Mouse (Mus musculus) left cerebral cortex, adult 2 months (tissue): Measurements from ENCODE around the gene Plbd2. TPM values are rescaled to one million over a fixed set of nuclear protein-coding genes. Genes with fewer than 3 reads are reported as not detected.
A peak's percentile ranks its signal among the peaks of the same experiment; 100 is the strongest.

Source experiments
- DNase-seq, 2 experiments: peaks; one replicate each; pipeline ENCODE4 v3.0.0; 2021 to 2022; ENCODE audit warnings: low spot score in 2 of 2, mixed read lengths in 1 of 2; ENCODE audit errors: extremely low spot score in 1 of 2
- H3K27ac ChIP-seq: fragments of 200-600 bp; 2 replicates; pipeline ENCODE4 v1.8.1; 2022
- H3K4me3 ChIP-seq: fragments of 200-600 bp; 2 replicates; pipeline ENCODE4 v1.8.1; 2022
- CTCF ChIP-seq: fragments of 200-600 bp; IDR thresholded peaks from 2 replicates; pipeline ENCODE4 v1.8.1; 2022; ENCODE audit warnings: antibody characterized with exemption, mild to moderate bottlenecking, moderate library complexity
- intact Hi-C: fragments of 180-260 bp; cut with DNase I; formaldehyde crosslinking; loops from one replicate; pipeline ENCODE4 v1.15.1; 2025
- total RNA-seq, 2 experiments: library from RNA; stranded (reverse); gene quantifications; 2 replicates each; pipeline ENCODE4 v1.2.3; 2021

Gene Plbd2
- total RNA-seq, 2 experiments from 2014 or later = 60.6 to 61.7 TPM

DNA sequence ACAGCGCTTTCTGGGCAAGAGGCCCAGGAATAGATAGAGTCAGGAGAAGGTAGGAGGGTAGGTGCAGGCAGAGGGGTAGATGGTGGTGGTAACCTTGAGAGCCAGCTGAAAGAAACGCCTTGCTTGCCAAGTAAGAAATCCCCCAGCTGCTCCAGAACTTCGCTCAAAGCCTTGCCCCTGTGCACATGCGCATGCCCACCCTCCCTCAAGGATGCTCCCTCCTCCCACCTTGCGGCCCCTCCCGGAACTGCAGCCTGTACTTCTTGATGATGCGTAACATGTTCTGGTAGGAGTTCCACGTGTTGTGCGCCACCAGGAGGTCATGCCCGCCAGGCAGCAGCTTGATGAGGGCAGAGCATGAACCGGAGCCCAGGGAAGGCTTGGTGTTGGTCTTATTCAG is 11.0 kb downstream of the Plbd2 start:
- Histone ChIP-seq H3K4me3 (no peak overlapping the region), H3K27ac (no peak overlapping the region)
- peak; percentile 47 for TF ChIP-seq CTCF
- intact Hi-C loops = no loop called here
- no peak for DNase-seq

DNA sequence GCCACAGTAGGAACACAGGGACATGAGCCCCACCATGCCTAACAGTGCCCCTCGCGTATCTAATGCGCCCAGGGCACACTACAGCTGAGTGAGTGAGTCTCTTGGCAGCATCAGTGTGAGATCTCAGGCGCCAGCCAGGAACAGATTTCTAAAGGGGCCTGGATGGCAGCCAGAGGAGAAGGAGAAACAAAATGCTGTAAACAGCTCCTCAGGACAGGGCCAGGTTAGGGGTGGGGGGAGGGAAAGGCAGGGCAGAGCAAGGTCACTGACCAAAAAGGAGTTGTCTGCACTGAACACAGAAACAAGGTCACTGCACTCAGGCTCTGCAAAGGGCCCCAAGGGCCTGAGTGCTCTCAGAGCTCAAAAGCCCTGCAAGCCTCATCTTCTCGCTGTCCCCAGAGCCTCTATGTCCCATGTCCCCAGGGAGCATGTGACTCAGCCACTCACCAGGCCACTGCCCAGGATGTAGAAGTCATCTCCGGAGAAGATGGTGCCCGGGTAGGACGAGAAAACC is 12.7 kb downstream of the Plbd2 start:
- Histone ChIP-seq H3K27ac (peak overlapping the region; percentile 55), H3K4me3 (no peak overlapping the region)
- DNase-seq = peak in 1 of 2 experiments; percentile 47
- no peak for TF ChIP-seq CTCF
- intact Hi-C loops = no loop called here

DNA sequence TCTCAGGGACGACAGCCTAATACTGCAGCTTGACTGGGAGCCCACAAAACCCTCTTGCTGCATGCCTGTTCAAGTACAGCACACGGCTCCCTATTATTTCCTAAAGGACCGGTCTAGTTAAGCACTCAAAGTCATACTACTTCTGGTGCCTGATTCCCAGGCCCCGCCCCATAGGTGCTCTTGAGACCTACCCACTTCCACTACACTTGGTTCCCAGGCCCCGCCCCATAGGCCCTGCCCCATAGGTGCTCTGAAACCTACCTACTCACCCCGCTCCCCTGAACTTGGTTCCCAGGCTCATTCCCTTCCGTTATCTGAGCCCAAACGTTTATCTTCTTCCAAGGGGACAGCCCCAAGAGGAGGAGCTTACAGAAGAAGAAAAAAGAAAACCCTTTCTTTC is 15.6 kb downstream of the Plbd2 start:
- DNase-seq = no peak
- no peak for TF ChIP-seq CTCF
- Histone ChIP-seq H3K27ac (no peak overlapping the region), H3K4me3 (no peak overlapping the region)
- intact Hi-C loops = no loop called here

DNA sequence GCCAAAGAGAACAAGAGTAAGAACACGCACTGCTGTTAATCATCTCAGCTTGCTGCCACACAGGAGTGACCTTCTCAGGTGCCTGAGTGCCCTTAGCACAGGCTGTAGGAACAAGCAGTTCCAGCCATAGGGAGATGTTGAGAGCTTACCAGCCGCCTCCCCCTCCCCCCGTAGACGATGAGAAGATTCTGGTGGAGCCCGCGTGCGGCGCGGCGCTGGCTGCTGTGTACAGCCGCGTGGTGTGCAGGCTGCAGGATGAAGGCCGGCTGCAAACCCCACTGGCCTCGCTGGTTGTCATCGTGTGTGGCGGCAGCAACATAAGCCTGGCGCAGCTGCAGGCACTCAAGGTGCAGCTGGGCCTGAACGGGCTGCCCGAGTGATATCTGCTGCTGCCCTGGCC is 20.0 kb downstream of the Plbd2 start:
- TF ChIP-seq CTCF = no peak

DNA sequence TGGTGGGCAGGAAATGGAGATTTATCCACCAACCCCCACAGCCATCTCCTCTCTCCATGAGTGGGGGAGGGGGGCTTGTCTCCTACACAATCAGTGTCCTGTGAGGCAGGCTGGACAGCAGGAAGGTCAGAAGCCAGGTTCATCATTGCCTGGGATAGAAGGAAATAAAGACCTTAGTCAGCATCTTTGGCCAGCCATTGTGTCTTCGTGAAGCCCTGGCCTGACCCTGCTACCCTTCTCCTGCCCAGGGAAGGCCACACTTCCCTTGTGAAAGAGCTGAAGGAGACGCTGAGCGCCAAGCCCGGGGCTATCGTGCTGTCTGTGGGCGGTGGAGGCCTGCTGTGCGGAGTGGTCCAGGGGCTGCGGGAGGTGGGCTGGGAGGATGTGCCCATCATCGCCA is 22.2 kb downstream of the Plbd2 start:
- no peak for DNase-seq
- TF ChIP-seq CTCF = no peak
- intact Hi-C loops = no loop called here

More for the DNA sequence above, 20.0 kb downstream of the Plbd2 start:
- Histone ChIP-seq H3K27ac (no peak overlapping the region), H3K4me3 (no peak overlapping the region)
- no peak for DNase-seq
- intact Hi-C loops = no loop called here

DNA sequence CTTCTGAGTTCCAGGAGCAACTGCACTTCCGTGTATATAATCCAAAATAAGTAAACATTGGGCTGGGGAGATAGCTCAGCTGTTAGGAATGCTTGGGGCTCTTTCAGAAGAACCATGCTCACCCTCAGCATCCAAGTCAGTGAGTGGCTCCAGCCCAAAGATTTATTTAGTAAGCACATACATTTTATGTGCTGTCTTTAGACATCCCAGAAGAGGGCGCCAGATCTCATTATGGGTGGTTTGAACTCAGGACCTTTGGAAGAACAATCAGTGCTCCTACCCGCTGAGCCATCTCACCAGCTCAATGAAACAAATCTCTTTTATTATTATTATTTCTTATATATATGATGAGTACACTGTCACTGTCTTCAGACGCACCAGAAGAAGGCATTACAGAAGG is 23.9 kb downstream of the Plbd2 start:
- intact Hi-C loops = no loop called here
- TF ChIP-seq CTCF = peak; percentile 39
- Histone ChIP-seq H3K27ac (no peak overlapping the region), H3K4me3 (no peak overlapping the region)
- DNase-seq = no peak

More for the DNA sequence above, 22.2 kb downstream of the Plbd2 start:
- Histone ChIP-seq H3K4me3 (no peak overlapping the region), H3K27ac (no peak overlapping the region)

DNA sequence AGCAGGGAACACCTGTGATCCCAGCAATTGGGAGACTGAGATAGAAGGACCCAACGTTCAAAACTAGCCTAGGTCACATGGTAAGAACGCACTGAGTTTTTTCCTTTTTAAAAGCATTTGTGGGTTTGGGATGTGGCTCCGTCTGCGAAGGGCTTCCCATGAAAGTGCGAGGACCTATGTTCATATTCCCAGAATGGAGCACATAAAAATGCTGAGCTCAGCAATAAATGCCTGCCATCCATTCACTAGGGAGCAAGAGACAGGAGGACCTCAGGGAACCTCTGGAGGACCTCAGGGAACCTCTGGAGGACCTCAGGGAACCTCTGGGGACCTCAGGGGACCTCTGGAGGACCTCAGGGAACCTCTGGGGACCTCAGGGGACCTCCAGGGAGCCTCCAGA is 25.4 kb downstream of the Plbd2 start:
- DNase-seq = no peak
- TF ChIP-seq CTCF = no peak
- H3K4me3 ChIP-seq = no peak overlapping the region
- no peak overlapping the region for H3K27ac ChIP-seq
- intact Hi-C loops = no loop called here

DNA sequence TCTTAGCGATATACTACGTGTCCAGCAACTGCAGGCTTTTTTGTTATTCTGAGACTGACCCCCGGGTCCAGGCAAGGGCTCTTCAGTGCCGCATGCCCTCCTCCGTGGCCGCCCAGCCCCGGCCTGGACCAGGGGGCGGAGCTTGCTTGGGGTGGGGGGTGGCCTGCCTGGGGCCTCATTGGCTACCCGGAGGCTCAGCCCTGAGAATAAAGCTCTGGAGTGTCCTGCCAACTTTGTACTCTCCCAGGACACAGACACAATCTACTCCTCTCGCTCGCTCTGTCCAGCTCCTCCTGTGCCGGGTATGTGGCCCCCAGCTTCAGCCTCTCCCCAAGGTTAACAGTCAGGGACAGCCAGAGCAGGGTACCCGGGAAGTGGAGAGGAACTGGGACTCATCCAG is 27.1 kb downstream of the Plbd2 start, which contains the start of gene Sds:
Gene Sds, plus strand, starts transcription at position 231 of the 400 bp plus-strand sequence.
- DNase-seq = no peak
- intact Hi-C loops = no loop called here
- no peak for TF ChIP-seq CTCF
- H3K27ac ChIP-seq = no peak within 1 kb of the TSS
- no peak within 1 kb of the TSS for H3K4me3 ChIP-seq

DNA sequence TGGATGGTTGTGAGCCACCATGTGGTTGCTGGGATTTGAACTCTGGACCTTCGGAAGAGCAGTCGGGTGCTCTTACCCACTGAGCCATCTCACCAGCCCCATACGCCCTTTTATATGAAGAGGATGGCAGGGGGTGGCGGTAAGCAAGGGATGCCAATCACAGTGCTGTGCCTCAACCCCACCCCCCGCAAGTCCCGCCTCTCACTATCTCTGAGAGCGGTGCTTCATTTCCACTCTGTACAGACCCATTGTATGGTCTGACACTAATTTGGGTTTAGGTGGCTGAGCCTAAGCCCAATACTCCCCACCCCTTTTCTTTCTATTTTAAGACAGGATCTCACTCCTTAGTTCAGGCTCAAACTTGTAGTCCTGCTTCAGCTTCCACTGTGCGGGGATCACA is 27.6 kb downstream of the Plbd2 start:
- no peak overlapping the region for H3K4me3 ChIP-seq
- no peak for DNase-seq
- TF ChIP-seq CTCF = no peak
- H3K27ac ChIP-seq = no peak overlapping the region
- intact Hi-C loops = no loop called here

DNA sequence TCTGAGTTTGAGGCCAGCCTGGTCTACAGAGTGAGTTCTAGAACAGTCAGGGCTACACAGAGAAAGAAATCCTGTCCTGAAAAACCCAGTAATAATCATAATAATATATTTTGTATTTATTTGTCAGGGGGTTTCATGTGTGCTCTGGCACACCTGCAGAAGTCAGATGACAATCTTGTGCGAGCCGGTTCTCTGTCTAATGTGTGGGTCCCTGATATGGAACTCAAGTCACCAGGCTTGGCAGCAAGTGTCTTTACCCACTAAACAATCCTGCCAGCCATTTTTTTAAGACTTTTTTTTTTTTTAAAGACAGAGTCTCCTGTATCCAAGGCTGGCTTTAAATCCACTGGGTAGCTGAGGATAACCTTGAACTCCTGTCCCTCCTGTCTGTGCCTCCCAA is 30.1 kb downstream of the Plbd2 start:
- H3K27ac ChIP-seq = no peak overlapping the region
- DNase-seq = no peak
- intact Hi-C loops = no loop called here
- no peak for TF ChIP-seq CTCF
- no peak overlapping the region for H3K4me3 ChIP-seq

DNA sequence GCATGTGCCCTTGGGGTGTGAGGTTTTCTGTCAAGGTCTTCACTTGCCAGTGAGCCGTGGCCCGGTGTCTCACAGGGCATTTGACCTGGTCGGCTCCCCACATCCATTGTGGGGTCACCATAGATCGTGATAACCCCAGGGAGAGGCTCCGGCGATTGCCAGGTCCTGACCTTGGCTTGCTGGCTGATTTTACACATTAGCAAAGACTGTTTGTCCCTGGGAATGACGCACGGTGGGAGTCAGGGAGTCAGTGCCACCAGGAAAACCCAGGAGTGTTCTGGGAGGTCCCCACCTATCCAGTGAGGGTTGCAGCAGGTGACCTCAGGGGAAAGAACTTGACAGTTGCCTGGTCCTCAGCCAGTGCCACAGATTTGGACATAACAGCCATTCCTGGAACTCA is 30.7 kb downstream of the Plbd2 start, which contains the start of gene Sdsl:
Gene Sdsl, minus strand, starts transcription at position 41 of the 400 bp plus-strand sequence.
- no peak for TF ChIP-seq CTCF
- no peak for DNase-seq
- no peak within 1 kb of the TSS for H3K4me3 ChIP-seq
- intact Hi-C loops = no loop called here
- no peak within 1 kb of the TSS for H3K27ac ChIP-seq

DNA sequence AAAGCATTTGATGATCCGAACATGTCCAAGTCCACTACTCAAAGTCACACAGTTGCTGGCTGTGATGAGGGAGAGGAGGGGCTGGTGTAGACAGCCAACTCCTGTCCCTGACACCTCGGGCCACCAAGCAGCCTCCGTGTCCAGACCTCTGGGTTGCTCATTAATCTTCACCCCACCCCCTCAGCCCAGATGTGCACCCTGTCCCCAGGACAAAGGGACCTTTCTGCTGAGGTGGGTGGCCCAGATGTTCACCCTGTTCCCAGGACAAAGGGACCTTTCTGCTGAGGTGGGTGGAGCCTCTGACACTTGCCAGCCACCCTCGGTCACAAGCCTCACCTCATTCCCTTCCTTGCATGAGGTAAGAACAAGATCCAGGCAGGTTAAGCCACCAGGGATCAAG is 31.9 kb downstream of the Plbd2 start:
- H3K4me3 ChIP-seq = no peak overlapping the region
- DNase-seq = no peak
- TF ChIP-seq CTCF = no peak
- H3K27ac ChIP-seq = no peak overlapping the region
- intact Hi-C loops = no loop called here

DNA sequence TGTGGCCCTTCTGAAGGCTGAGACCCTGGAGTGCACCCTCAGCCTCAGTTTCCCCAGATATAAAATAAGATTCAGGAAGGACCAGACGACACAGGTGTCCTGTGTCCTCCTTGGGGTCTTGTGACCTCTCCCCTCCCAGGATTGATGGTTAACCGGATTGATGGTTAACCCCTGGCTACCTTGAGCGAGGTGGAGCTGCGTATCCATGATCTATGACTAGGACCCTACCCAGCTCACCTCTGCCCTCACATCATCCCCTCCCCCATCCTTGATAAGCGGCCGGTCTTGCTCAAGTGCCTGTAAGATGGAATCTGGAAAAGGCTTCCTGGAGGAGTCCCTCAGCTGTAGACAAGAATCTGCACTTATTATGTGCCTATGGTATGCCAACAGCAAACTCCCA is 34.6 kb downstream of the Plbd2 start:
- DNase-seq = no peak
- H3K4me3 ChIP-seq = no peak overlapping the region
- no peak for TF ChIP-seq CTCF
- intact Hi-C loops = no loop called here
- H3K27ac ChIP-seq = no peak overlapping the region
